Mouse (Mus musculus): Measurements from ENCODE around the gene Sacm1l.

Sacm1l gene

GRCm38 (mm10) chr9:123577360-123578192, 48.0 kb downstream of the Sacm1l start:
- no peak for DNase-seq

GRCm38 (mm10) chr9:123589240-123589910, 59.8 kb downstream of the Sacm1l start:
- no peak for DNase-seq

GRCm38 (mm10) chr9:123595194-123595593, 65.6 kb downstream of the Sacm1l start:
- no peak for DNase-seq

- no peak for DNase-seq
Measured at GRCm38 (mm10) chr9:123596910-123597309, 67.4 kb downstream of the Sacm1l start.

- DNase-seq, result no peak
Measured at GRCm38 (mm10) chr9:123597376-123597775, 67.8 kb downstream of the Sacm1l start.

GRCm38 (mm10) chr9:123601529-123601928, 72.0 kb downstream of the Sacm1l start:
- no peak for DNase-seq

- no peak for DNase-seq
Measured at GRCm38 (mm10) chr9:123620311-123621098, 90.9 kb downstream of the Sacm1l start.

- no peak for DNase-seq
Measured at GRCm38 (mm10) chr9:123624741-123625140, 95.2 kb downstream of the Sacm1l start.

- no peak for DNase-seq
Measured at GRCm38 (mm10) chr9:123625821-123626220, 96.3 kb downstream of the Sacm1l start.

GRCm38 (mm10) chr9:123631666-123632065, 102.1 kb downstream of the Sacm1l start:
- DNase-seq, result no peak

- no peak for DNase-seq
Measured at GRCm38 (mm10) chr9:123632281-123632680, 102.7 kb downstream of the Sacm1l start, which contains the start of gene Slc6a20b. Slc6a20b (minus strand) TSS chr9:123632565.

GRCm38 (mm10) chr9:123632993-123633392, 103.4 kb downstream of the Sacm1l start:
- no peak for DNase-seq

GRCm38 (mm10) chr9:123636771-123637170, 107.2 kb downstream of the Sacm1l start:
- DNase-seq, result no peak

- no peak for DNase-seq
Measured at GRCm38 (mm10) chr9:123638231-123638630, 108.7 kb downstream of the Sacm1l start.

- DNase-seq, result peak in 1 of 2 experiments; percentile 4
Measured at GRCm38 (mm10) chr9:123638668-123639089, 109.1 kb downstream of the Sacm1l start.

- no peak for DNase-seq
Measured at GRCm38 (mm10) chr9:123640106-123640505, 110.5 kb downstream of the Sacm1l start.
